Mouse (Mus musculus) megakaryocyte, embryonic 14.5 days (primary cell): ENCODE measurements at regions not wholly inside any gene's neighbourhood (a gene's known extent, or its start where the extent isn't known, plus 50 kb on each side); places are given as distances from the start of the nearest gene placed in this dataset.

Source experiments
- H3K27me3 ChIP-seq: replicated peaks from 2 replicates; pipeline ENCODE3; 2012; ENCODE audit warnings: inconsistent platforms
- H3K36me3 ChIP-seq: replicated peaks from 2 replicates; pipeline ENCODE3; 2012; ENCODE audit warnings: low read length, inconsistent platforms, mixed read lengths
- H3K4me1 ChIP-seq: 2 replicates; pipeline ENCODE4 v1.6.1; 2012; ENCODE audit warnings: inconsistent platforms
- H3K4me3 ChIP-seq: replicated peaks from 2 replicates; pipeline ENCODE3; 2012; ENCODE audit warnings: moderate library complexity, mild to moderate bottlenecking, inconsistent platforms
- H3K9me3 ChIP-seq: 2 replicates; pipeline ENCODE4 v1.6.1; 2012; ENCODE audit warnings: inconsistent platforms
- FLI1 ChIP-seq: IDR thresholded peaks from 2 replicates; pipeline ENCODE4 v1.6.1; 2012; ENCODE audit warnings: low read length, inconsistent platforms, mixed read lengths
- GATA1 ChIP-seq: IDR thresholded peaks from 3 replicates; pipeline ENCODE4 v1.6.1; 2012; ENCODE audit warnings: mixed read lengths, low read length, inconsistent platforms, borderline replicate concordance

DNA sequence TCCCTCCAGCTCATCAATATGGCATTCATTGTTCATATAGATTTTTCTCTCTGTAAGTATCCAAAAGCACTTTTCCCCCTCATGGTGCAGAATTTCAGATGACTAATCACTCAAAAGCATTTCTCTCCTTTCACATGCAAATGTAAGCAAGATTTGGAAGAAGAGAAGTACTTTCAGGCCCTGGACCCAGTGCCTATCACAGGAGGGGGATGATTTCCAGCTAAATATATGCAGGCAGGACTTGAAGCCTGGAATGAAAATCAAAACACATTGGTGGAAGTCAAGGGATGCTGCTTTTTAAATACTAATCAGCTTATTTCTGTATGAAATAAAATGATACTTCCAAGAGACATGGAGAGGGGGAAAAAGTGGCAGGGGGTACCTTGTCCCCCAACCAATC is 195.9 kb upstream of the Gm49339 start:
- Histone ChIP-seq H3K4me1 (no peaks in the 10 kb centered on the region), H3K9me3 (no peaks in the 10 kb centered on the region), H3K4me3 (no peak overlapping the region), H3K36me3 (no peaks in the 10 kb centered on the region), H3K27me3 (no peaks in the 10 kb centered on the region)
- TF ChIP-seq GATA1 = no peak
- no peak for TF ChIP-seq FLI1

DNA sequence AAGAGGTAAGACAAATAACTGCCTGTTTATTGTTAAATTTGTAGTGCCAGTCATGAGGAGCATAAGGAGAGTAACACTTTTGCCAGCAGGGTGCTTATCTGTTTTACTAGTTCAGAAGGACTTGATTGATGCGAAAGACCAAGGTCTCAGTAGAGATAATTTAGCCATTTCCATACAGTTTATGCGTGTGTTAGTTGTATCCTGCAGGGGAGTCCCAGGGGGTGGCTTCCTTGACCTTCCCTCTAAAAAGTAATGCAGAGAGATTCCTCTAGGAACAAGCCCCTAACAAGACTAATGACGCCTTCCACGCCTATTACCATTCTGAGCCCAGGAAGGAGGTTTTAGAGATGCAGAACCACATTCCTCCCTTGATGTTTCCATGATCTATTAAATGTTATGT is 192.6 kb upstream of the Gm49339 start:
- H3K36me3 ChIP-seq = no peaks in the 10 kb centered on the region
- H3K4me3 ChIP-seq = no peak overlapping the region
- no peaks in the 10 kb centered on the region for H3K4me1 ChIP-seq
- no peaks in the 10 kb centered on the region for H3K9me3 ChIP-seq
- TF ChIP-seq FLI1 (no peak), GATA1 (no peak)
- no peaks in the 10 kb centered on the region for H3K27me3 ChIP-seq

DNA sequence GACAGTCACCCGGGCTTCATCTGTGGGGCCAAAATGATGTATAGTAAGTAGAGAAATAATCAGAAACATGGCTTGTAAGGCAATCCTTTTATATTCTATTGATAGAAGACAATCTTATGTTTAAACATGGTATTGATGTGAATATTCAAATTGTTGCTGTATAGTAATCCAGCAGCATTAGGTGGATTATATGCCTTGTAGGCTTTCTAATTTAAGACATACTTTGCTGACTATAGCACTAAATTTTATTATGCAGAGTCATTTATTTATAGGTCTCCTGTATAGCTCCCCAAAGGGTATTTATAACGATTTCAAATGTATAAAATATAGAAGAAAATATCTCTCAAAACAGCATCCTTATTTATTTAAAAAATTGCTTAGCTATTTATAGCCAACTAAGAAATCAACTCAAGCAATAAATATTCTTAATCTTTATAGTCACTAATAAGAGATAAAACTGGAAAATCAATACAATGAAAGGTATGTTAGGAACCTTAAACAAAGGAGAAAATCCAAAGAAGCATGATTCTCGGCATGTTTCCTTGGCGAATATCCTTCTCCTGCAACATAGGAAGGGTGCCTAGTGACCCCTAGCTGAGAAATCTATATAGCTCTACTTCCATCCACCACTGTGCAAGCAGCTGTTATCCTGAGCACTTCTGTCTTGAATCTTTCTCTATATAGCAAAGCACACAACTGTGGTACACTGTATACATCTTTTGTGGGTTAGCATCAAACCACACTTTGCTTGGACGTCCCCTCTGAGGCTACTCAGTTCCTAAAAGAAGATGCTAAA is 188.8 kb upstream of the Gm49339 start:
- H3K9me3 ChIP-seq = no peaks in the 10 kb centered on the region
- H3K27me3 ChIP-seq = no peaks in the 10 kb centered on the region
- no peaks in the 10 kb centered on the region for H3K4me1 ChIP-seq
- H3K36me3 ChIP-seq = no peaks in the 10 kb centered on the region
- TF ChIP-seq GATA1 = no peak
- TF ChIP-seq FLI1 = no peak
- H3K4me3 ChIP-seq = no peak overlapping the region

DNA sequence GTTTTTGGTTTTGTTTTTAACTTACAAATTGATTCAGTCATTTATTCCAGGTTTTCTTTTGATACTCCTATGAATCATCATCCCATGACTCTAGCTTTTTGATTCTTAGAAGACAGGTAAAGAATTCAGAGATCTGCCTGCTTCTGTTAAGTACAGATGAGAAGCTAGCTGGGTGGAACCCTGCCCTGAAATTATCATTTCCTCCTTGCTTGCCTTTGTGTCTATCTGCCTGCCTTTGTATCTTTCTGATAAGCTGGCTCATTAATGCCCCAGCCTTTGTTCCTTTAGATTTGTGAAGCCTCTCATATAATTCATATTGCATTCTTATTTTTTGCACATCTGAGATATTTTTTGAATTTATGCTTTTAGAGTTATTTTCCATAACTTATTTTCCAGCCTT is 167.6 kb upstream of the Gm49339 start:
- no peaks in the 10 kb centered on the region for H3K9me3 ChIP-seq
- TF ChIP-seq GATA1 = no peak
- no peak for TF ChIP-seq FLI1
- H3K36me3 ChIP-seq = no peaks in the 10 kb centered on the region
- no peaks in the 10 kb centered on the region for H3K27me3 ChIP-seq
- H3K4me3 ChIP-seq = no peak overlapping the region
- no peaks in the 10 kb centered on the region for H3K4me1 ChIP-seq

DNA sequence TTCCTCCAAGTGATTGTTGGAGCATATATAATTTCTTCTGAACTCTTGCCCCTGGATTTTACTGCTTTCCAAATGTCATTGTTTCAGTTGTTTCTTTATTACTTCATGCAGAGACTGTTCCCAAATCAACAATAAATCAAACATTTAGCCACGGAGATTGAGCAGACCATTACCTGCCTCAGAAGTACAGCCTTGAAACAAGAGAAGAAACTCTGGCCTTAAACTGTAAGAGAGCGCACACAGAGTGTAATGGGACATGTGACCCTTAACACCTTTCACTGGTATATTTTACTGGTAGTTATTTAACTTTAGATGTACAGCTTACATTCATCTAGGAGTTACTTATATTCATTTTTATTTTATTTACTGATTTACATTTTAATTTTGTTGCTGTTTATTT is 160.2 kb upstream of the Gm49339 start:
- H3K4me3 ChIP-seq = no peak overlapping the region
- TF ChIP-seq GATA1 (no peak), FLI1 (no peak)
- no peaks in the 10 kb centered on the region for H3K9me3 ChIP-seq
- H3K36me3 ChIP-seq = no peaks in the 10 kb centered on the region
- no peaks in the 10 kb centered on the region for H3K27me3 ChIP-seq
- no peaks in the 10 kb centered on the region for H3K4me1 ChIP-seq

DNA sequence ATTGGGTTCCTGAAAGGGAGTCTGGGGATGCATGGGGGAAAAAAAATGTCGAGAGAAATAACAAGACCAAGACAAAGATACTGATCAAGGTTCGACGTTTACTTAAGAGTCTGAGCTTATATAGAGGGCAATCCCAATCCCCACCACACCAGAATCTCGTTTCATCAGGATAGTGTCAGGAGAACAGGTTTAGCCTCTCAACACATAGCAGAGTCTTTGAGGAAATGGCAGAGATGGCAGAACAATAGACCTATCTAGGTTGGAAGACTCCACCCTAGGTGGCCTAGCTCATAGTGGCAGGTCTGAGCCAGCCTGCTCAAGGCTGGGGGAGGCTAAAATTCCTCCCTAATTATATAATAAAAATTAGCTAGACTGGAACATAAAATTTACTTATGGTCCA is 151.6 kb upstream of the Gm49339 start:
- TF ChIP-seq FLI1 (no peak), GATA1 (no peak)
- Histone ChIP-seq H3K27me3 (no peaks in the 10 kb centered on the region), H3K4me1 (no peaks in the 10 kb centered on the region), H3K36me3 (no peaks in the 10 kb centered on the region), H3K4me3 (no peak overlapping the region), H3K9me3 (no peaks in the 10 kb centered on the region)

DNA sequence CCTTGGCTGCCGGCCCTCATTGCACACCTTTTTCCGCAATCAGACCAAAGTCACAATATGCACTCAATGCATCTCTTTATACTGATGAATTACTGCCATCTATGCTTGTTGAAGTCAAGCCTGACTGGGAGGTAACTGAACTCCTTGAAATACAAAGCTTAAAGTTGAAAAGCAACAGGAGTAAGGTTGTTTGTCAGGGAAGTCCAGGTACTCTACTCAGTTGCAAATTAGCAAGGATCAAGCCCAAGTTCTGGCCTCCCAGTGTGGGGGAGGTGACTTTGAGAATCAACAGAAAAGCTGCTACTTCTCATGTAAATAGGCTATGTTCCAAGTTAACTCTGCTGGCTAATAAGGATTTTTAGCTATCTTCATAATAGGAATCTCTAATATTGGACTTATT is 151.0 kb upstream of the Gm49339 start:
- no peak overlapping the region for H3K4me3 ChIP-seq
- no peaks in the 10 kb centered on the region for H3K4me1 ChIP-seq
- H3K27me3 ChIP-seq = no peaks in the 10 kb centered on the region
- TF ChIP-seq FLI1 (no peak), GATA1 (no peak)
- no peaks in the 10 kb centered on the region for H3K9me3 ChIP-seq
- H3K36me3 ChIP-seq = no peaks in the 10 kb centered on the region
